Mouse (Mus musculus): ENCODE measurements at regions not wholly inside any gene's neighbourhood (a gene's known extent, or its start where the extent isn't known, plus 50 kb on each side); places are given as distances from the start of the nearest gene placed in this dataset.

GRCm38 (mm10) chr13:26464523-26464922, 305.4 kb downstream of the Hdgfl1 start:
- TF ChIP-seq POLR2A (IDR thresholded peaks at IDR 0.05; ENCODE audit: borderline replicate concordance, low read depth, low read length) (no peak), CTCF (IDR thresholded peaks at IDR 0.05; ENCODE audit: low read depth, low read length) (no peak)

Data from bone marrow macrophage, adult 2 months (primary cell).